Mouse (Mus musculus) midbrain, postnatal 0 days (tissue): ENCODE measurements around the gene Tmem251. TPM values are rescaled to one million over a fixed set of nuclear protein-coding genes. Genes with fewer than 3 reads are reported as not detected.

Source experiments
- ATAC-seq: fragments of 200-750 bp; cut with Nextera tagmentation; 2 replicates; pipeline ENCODE4 v1.8.0; 2017; ENCODE audit warnings: moderate number of reproducible peaks, mild to moderate bottlenecking, moderate TSS enrichment, moderate library complexity; ENCODE audit not compliant: low FRiP score
- DNase-seq: peaks from one replicate; pipeline ENCODE4 v3.0.0-alpha.2; 2015; ENCODE audit warnings: low spot score
- H3K27ac ChIP-seq: fragments of 300-500 bp; sonication (generic); 2 replicates; pipeline ENCODE4 v1.5.1; 2014; ENCODE audit warnings: low read depth, mild to moderate bottlenecking, low read length, mixed read lengths
- H3K27me3 ChIP-seq: fragments of 300-500 bp; sonication (generic); 2 replicates; pipeline ENCODE4 v1.6.1; 2014; ENCODE audit warnings: low read length, control low read depth, mixed read lengths; ENCODE audit not compliant: insufficient read depth
- H3K36me3 ChIP-seq: fragments of 300-500 bp; sonication (generic); 2 replicates; pipeline ENCODE4 v1.6.1; 2014; ENCODE audit warnings: low read length, control low read depth, mixed read lengths; ENCODE audit not compliant: insufficient read depth
- H3K4me1 ChIP-seq: fragments of 300-500 bp; sonication (generic); 2 replicates; pipeline ENCODE4 v1.6.1; 2014; ENCODE audit warnings: mild to moderate bottlenecking, control low read depth, antibody characterized with exemption, low read length, mixed read lengths; ENCODE audit not compliant: insufficient read depth
- H3K4me2 ChIP-seq: fragments of 300-500 bp; sonication (generic); 2 replicates; pipeline ENCODE4 v1.6.1; 2014; ENCODE audit warnings: low read depth, mild to moderate bottlenecking, low read length, mixed read lengths; ENCODE audit not compliant: poor library complexity, severe bottlenecking
- H3K4me3 ChIP-seq: fragments of 300-500 bp; sonication (generic); 2 replicates; pipeline ENCODE4 v1.5.1; 2014; ENCODE audit warnings: low read depth, mild to moderate bottlenecking, low read length, moderate library complexity
- H3K9ac ChIP-seq: fragments of 300-500 bp; sonication (generic); replicated peaks from 2 replicates; pipeline ENCODE4 v1.6.1; 2014; ENCODE audit warnings: mild to moderate bottlenecking, low read length, moderate library complexity, mixed read lengths; ENCODE audit not compliant: poor library complexity, severe bottlenecking
- H3K9me3 ChIP-seq: fragments of 300-500 bp; sonication (generic); 2 replicates; pipeline ENCODE4 v1.6.1; 2016; ENCODE audit warnings: low read length, control low read depth
- CTCF ChIP-seq: IDR thresholded peaks from 2 replicates; pipeline ENCODE4 v1.5.1; 2016; ENCODE audit warnings: antibody characterized with exemption, mild to moderate bottlenecking
- WGBS: fragments of 180-500 bp; shearing (Covaris S2); extraction: QIAGEN DNeasy Blood & Tissue Kit; methylation state at CpG from one replicate; pipeline ENCODE4 v1.1.7; 2014; 5-methylcytosine and 5-hydroxymethylcytosine counted together
- polyA plus RNA-seq: library from polyadenylated mRNA; unstranded; fragments of >200 nt; fragmentation: Nextera tagmentation; extraction: Ambion mirVana; gene quantifications from 2 replicates; pipeline ENCODE4 v1.2.1, GENCODE M21; 2015
- total RNA-seq: library from RNA; depleted of rRNA; stranded (reverse); fragments of >200 nt; gene quantifications from 2 replicates; pipeline ENCODE4 v1.2.3, GENCODE M21; 2014

Gene Tmem251
- total and polyA plus RNA-seq, 2 experiments from 2014 or later, result 6.2 to 11.9 TPM

- H3K9me3 ChIP-seq, result no peaks in the 10 kb centered on the region
- no peaks in the 10 kb centered on the region for H3K4me1 ChIP-seq
- H3K4me3 ChIP-seq, result no peak overlapping the region
- no peak overlapping the region for H3K4me2 ChIP-seq
- no peak overlapping the region for H3K27ac ChIP-seq
- DNase-seq (no peak), ATAC-seq (no peak)
- no peak overlapping the region for H3K9ac ChIP-seq
- TF ChIP-seq CTCF, result no peak
- no peaks in the 10 kb centered on the region for H3K27me3 ChIP-seq
- 97% methylated on average over 8 of the region's 8 CpGs for WGBS
- peaks cover 75% of the 10 kb centered on the region for H3K36me3 ChIP-seq
Observed at GRCm38 (mm10) chr12:102771601-102772000, 28.0 kb downstream of the Tmem251 start.

DNA sequence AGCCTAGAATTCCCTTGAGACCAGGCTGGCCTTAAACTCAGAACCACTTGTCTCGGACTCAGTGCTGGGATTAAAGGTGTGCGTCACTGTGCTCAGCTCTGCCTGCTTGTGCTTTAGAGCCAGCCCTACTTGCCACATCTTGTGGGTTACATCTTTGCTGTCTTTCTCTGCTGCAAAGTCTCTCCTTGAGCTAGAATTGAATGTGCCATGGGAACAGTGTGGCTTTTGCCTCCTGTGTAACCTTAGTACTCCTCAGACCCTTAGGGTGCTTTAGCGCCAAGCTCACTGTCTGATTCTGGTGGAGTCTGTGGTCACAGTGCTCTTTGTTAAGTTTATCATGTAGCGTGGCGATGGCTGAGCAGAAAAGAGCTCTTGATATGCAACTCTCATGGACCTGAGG is 29.1 kb downstream of the Tmem251 start:
- TF ChIP-seq CTCF, result no peak
- no peak overlapping the region for H3K4me2 ChIP-seq
- no peak overlapping the region for H3K4me3 ChIP-seq
- 94% methylated on average over 5 of the region's 5 CpGs for WGBS
- H3K4me1 ChIP-seq, result no peaks in the 10 kb centered on the region
- H3K27ac ChIP-seq, result no peak overlapping the region
- H3K36me3 ChIP-seq, result peaks cover 73% of the 10 kb centered on the region
- no peaks in the 10 kb centered on the region for H3K9me3 ChIP-seq
- ATAC-seq, result no peak
- no peak for DNase-seq
- H3K9ac ChIP-seq, result no peak overlapping the region
- no peaks in the 10 kb centered on the region for H3K27me3 ChIP-seq

DNA sequence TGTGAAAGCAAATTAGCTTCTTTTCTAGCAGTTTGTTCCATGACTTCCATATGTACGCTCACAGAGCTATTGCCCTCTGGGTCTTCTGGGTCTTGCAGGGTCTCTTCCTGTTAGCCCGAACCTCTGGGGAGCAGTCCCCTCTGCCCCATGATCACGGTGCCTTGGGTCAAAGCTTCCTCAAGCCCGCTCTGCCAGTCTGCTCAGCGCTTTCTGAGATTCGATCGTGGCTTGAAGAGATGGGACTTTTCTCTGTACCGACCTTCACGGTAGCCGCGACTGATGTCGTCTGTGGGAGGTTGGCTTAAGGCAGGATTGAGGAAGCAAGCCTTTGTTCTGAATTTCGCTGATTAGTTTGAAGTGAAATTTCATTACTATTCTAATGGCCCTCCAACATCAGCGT is 32.5 kb downstream of the Tmem251 start:
- no peaks in the 10 kb centered on the region for H3K27me3 ChIP-seq
- peaks cover 49% of the 10 kb centered on the region for H3K36me3 ChIP-seq
- H3K4me2 ChIP-seq, result no peak overlapping the region
- no peak overlapping the region for H3K9ac ChIP-seq
- DNase-seq, result no peak
- no peak overlapping the region for H3K4me3 ChIP-seq
- no peaks in the 10 kb centered on the region for H3K4me1 ChIP-seq
- no peak overlapping the region for H3K27ac ChIP-seq
- 86% methylated on average over 14 of the region's 14 CpGs for WGBS
- H3K9me3 ChIP-seq, result no peaks in the 10 kb centered on the region
- no peak for ATAC-seq
- no peak for TF ChIP-seq CTCF

GRCm38 (mm10) chr12:102778151-102778550 is 34.6 kb downstream of the Tmem251 start:
- TF ChIP-seq CTCF, result no peak
- Histone ChIP-seq H3K4me2 (no peak overlapping the region), H3K9me3 (no peaks in the 10 kb centered on the region), H3K4me1 (no peaks in the 10 kb centered on the region), H3K9ac (no peak overlapping the region), H3K27me3 (no peaks in the 10 kb centered on the region), H3K36me3 (peaks cover 31% of the 10 kb centered on the region), H3K4me3 (no peak overlapping the region), H3K27ac (no peak overlapping the region)
- WGBS, result 58% methylated on average over 5 of the region's 5 CpGs
- DNase-seq (no peak), ATAC-seq (no peak)

DNA sequence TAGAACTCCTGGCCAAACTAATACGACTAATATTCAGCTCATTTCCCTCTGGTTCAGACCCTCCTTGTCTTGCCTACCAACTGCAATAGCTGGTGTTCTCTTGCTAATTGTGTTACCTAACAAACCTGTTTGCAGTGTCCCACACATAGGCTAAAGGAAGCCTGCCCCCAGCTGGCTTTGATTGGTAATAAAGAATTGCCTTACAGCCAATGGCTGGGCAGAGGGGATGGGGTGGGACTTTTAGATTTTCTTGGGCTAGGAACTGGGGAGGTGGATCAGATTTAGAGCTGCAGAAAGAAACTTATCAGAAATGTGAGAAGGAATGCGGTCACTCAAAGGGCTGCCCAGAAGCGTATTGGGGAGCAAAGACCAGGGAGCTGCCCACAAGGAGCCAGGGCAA is 35.9 kb downstream of the Tmem251 start:
- Histone ChIP-seq H3K27me3 (no peaks in the 10 kb centered on the region), H3K4me1 (no peaks in the 10 kb centered on the region), H3K4me2 (no peak overlapping the region), H3K36me3 (peaks cover 29% of the 10 kb centered on the region), H3K27ac (no peak overlapping the region), H3K4me3 (no peak overlapping the region), H3K9ac (no peak overlapping the region), H3K9me3 (no peaks in the 10 kb centered on the region)
- 51% methylated on average over 3 of the region's 3 CpGs for WGBS
- ATAC-seq (no peak), DNase-seq (peak; percentile 19)
- peak; percentile 49 for TF ChIP-seq CTCF

DNA sequence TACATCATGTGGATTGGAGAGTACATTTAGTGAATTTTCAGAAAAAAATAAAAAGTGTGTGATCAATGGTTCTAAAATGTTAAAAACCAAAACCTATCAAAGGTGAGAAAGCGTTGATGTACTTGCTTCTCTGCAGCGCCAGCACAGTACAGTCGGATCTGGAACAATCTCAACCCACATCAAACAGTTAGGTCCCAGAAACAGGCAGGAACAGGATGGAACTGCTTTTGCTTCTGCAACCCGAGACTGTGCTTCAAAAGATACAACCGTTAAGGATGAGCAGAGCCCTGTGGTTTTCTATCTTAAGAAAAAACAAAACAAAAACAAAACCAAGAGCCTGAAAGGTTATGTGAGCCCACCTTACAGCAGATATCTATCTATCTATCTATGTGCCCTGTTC is 39.3 kb downstream of the Tmem251 start:
- no peaks in the 10 kb centered on the region for H3K9me3 ChIP-seq
- ATAC-seq (no peak), DNase-seq (no peak)
- WGBS, result 90% methylated on average over 5 of the region's 5 CpGs
- no peak overlapping the region for H3K27ac ChIP-seq
- no peak for TF ChIP-seq CTCF
- peaks cover 26% of the 10 kb centered on the region for H3K36me3 ChIP-seq
- no peak overlapping the region for H3K9ac ChIP-seq
- H3K4me1 ChIP-seq, result no peaks in the 10 kb centered on the region
- H3K4me3 ChIP-seq, result no peak overlapping the region
- H3K27me3 ChIP-seq, result no peaks in the 10 kb centered on the region
- no peak overlapping the region for H3K4me2 ChIP-seq
